Mouse (Mus musculus) stomach, postnatal 0 days (tissue): ENCODE data around the gene Tmeff2. TPM values are rescaled to one million over a fixed set of nuclear protein-coding genes. Genes with fewer than 3 reads are reported as not detected.

Source experiments
- ATAC-seq: fragments of 200-750 bp; cut with Nextera tagmentation; 2 replicates; pipeline ENCODE4 v1.8.0; 2017; ENCODE audit not compliant: low FRiP score, low TSS enrichment
- DNase-seq: peaks from one replicate; pipeline ENCODE4 v3.0.0-alpha.2; 2016; ENCODE audit warnings: low spot score
- H3K27ac ChIP-seq: fragments of 300-500 bp; sonication (generic); replicated peaks from 2 replicates; pipeline ENCODE4 v1.5.1; 2014; ENCODE audit warnings: mild to moderate bottlenecking, control low read depth
- H3K27me3 ChIP-seq: fragments of 300-500 bp; sonication (generic); 2 replicates; pipeline ENCODE4 v1.6.1; 2014; ENCODE audit warnings: low read length; ENCODE audit not compliant: control insufficient read depth, insufficient read depth
- H3K36me3 ChIP-seq: fragments of 300-500 bp; sonication (generic); 2 replicates; pipeline ENCODE4 v1.6.1; 2014; ENCODE audit warnings: low read length, mixed read lengths; ENCODE audit not compliant: control insufficient read depth, insufficient read depth
- H3K4me1 ChIP-seq: fragments of 300-500 bp; sonication (generic); replicated peaks from 2 replicates; pipeline ENCODE4 v1.6.1; 2014; ENCODE audit warnings: antibody characterized with exemption; ENCODE audit not compliant: control insufficient read depth, insufficient read depth
- H3K4me2 ChIP-seq: fragments of 300-500 bp; sonication (generic); replicated peaks from 2 replicates; pipeline ENCODE4 v1.6.1; 2014; ENCODE audit warnings: low read depth, mild to moderate bottlenecking, control low read depth, moderate library complexity
- H3K4me3 ChIP-seq: fragments of 300-500 bp; sonication (generic); 2 replicates; pipeline ENCODE4 v1.5.1; 2014; ENCODE audit warnings: low read depth, low read length, control low read depth
- H3K9ac ChIP-seq: fragments of 300-500 bp; sonication (generic); 2 replicates; pipeline ENCODE4 v1.6.1; 2014; ENCODE audit warnings: mild to moderate bottlenecking, low read length, control low read depth, mixed read lengths
- H3K9me3 ChIP-seq: fragments of 300-500 bp; sonication (generic); 2 replicates; pipeline ENCODE4 v1.6.1; 2016; ENCODE audit warnings: low read length; ENCODE audit not compliant: control insufficient read depth
- CTCF ChIP-seq: IDR thresholded peaks from 2 replicates; pipeline ENCODE4 v1.5.1; 2016; ENCODE audit warnings: antibody characterized with exemption, low read depth, mild to moderate bottlenecking, moderate library complexity
- EP300 ChIP-seq: optimal IDR thresholded peaks from 2 replicates; pipeline ENCODE3; 2016; ENCODE audit warnings: antibody characterized with exemption
- WGBS: fragments of 180-500 bp; shearing (Covaris S2); extraction: QIAGEN DNeasy Blood & Tissue Kit; methylation state at CpG from one replicate; pipeline ENCODE4 v1.1.7; 2014; 5-methylcytosine and 5-hydroxymethylcytosine counted together
- polyA plus RNA-seq: library from polyadenylated mRNA; unstranded; fragments of >200 nt; fragmentation: Nextera tagmentation; extraction: Ambion mirVana; gene quantifications from 2 replicates; pipeline ENCODE4 v1.2.1, GENCODE M21; 2015

The Tmeff2 gene
- polyA plus RNA-seq, 1 experiment from 2014 or later: 5.0 TPM

DNA sequence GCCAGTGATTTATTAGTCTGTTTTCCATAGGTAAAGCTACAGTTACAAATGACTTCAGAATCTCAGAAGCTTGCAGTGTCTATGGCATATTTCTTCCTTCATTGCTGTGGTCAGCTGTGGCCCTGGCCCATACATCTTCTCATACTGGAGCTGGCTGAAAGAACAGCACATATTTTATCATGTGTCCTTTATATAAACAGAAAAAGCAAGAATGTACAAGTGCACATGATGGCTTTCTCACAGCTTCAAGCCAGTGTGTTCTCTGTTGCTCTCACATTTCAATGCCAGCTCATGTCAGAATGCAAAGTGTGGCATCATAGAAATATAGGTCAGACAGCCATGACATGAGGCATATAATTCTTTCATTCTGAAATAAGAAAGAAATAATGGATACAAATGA, 164.1 kb downstream of the Tmeff2 start:
- Histone ChIP-seq H3K4me2 (no peak overlapping the region), H3K27ac (no peak overlapping the region), H3K27me3 (no peaks in the 10 kb centered on the region), H3K9ac (no peak overlapping the region), H3K36me3 (no peaks in the 10 kb centered on the region), H3K4me3 (no peak overlapping the region), H3K4me1 (no peaks in the 10 kb centered on the region), H3K9me3 (no peaks in the 10 kb centered on the region)
- ATAC-seq: no peak
- DNase-seq: no peak
- TF ChIP-seq CTCF (no peak), EP300 (no peak)

DNA sequence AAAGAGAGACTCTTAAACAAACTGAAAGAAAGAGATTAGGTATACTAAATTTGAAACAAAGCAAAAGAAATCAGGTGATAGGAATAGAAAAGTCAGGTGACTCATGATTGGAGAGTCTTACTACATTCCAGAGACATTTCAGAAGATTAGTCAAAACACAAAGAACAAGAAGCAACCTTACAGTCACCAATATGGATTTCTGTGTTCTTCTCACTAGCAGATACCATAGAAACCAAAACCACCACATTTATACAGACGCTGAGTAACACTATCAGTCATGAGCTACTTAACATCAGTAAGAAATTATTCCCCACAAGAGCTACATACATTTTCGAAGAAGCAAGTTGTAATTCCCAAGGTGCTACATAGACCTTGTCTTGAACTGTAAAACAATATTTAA, 165.2 kb downstream of the Tmeff2 start:
- H3K4me3 ChIP-seq: no peak overlapping the region
- no peaks in the 10 kb centered on the region for H3K36me3 ChIP-seq
- no peak overlapping the region for H3K27ac ChIP-seq
- no peak overlapping the region for H3K4me2 ChIP-seq
- no peaks in the 10 kb centered on the region for H3K27me3 ChIP-seq
- DNase-seq: no peak
- H3K9ac ChIP-seq: no peak overlapping the region
- 73% methylated on average over 2 of the region's 2 CpGs for WGBS
- TF ChIP-seq EP300: no peak
- TF ChIP-seq CTCF: no peak
- ATAC-seq: no peak
- no peaks in the 10 kb centered on the region for H3K9me3 ChIP-seq
- no peaks in the 10 kb centered on the region for H3K4me1 ChIP-seq

DNA sequence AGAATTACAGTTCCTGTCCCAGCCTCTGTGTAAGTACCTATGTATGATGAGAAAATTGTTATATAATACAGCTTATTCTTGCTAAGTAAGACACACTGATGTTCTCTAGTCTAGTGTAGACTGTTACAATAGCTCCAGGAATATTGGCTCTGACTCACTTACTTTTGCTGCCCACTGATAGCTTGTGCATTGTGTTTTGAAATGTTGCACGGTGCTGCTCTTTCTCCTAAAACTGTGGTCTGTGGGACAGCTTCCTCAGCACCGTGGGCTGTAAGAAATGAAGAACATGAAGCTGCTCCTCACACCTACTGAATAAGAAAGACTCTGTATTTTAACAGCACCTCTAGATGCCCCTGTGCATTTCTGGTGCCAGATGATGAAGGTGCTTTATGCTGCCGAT, 168.4 kb downstream of the Tmeff2 start:
- Histone ChIP-seq H3K27me3 (no peaks in the 10 kb centered on the region), H3K9me3 (no peaks in the 10 kb centered on the region), H3K36me3 (no peaks in the 10 kb centered on the region), H3K4me2 (no peak overlapping the region), H3K4me1 (no peaks in the 10 kb centered on the region), H3K27ac (no peak overlapping the region), H3K9ac (no peak overlapping the region), H3K4me3 (no peak overlapping the region)
- ATAC-seq (no peak), DNase-seq (no peak)
- 80% methylated on average over 3 of the region's 3 CpGs for WGBS
- TF ChIP-seq CTCF (no peak), EP300 (no peak)

DNA sequence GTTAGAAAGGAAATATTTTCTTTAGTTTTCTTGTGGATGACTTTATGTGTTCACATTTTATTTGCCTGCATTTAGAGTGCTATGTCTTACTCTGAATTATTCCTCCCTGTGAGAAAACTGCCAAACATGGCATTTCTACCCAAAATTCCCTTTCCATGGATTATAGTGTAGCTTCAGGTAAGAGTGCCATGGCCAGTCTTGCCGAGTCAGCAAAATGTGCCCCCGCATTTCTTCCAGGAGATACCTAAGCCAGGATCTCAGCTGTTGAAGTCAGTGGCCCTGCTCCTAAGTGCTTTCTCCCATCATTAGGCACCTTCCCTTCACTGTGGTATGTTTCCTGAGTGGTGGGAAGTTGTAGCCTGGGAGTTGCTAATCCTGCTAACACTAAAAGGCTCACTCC, 168.8 kb downstream of the Tmeff2 start:
- DNase-seq: no peak
- H3K27me3 ChIP-seq: no peaks in the 10 kb centered on the region
- no peaks in the 10 kb centered on the region for H3K36me3 ChIP-seq
- no peaks in the 10 kb centered on the region for H3K4me1 ChIP-seq
- no peak overlapping the region for H3K4me3 ChIP-seq
- H3K27ac ChIP-seq: no peak overlapping the region
- H3K9ac ChIP-seq: no peak overlapping the region
- TF ChIP-seq EP300 (no peak), CTCF (no peak)
- H3K4me2 ChIP-seq: no peak overlapping the region
- H3K9me3 ChIP-seq: no peaks in the 10 kb centered on the region
- no peak for ATAC-seq
- 89% methylated on average over 2 of the region's 2 CpGs for WGBS

DNA sequence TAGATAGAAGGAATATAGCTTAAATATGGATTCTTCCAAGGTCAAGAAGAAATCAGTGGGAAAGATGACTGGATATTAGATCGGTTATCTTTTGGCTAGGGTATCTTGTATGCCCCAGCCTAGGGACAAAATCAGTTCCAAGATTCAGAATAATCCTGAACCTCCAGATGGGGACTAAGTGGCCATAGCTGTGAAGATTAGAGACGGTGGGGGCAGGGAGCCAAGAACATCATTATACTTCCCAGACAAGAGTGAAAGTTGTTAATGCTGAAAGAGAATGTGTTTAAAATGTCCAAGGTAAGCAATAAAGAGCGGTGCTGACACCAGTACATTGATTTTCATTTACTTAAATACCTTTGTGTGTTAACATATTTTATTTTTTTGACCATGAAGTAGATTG, 173.6 kb downstream of the Tmeff2 start:
- H3K27ac ChIP-seq: no peak overlapping the region

DNA sequence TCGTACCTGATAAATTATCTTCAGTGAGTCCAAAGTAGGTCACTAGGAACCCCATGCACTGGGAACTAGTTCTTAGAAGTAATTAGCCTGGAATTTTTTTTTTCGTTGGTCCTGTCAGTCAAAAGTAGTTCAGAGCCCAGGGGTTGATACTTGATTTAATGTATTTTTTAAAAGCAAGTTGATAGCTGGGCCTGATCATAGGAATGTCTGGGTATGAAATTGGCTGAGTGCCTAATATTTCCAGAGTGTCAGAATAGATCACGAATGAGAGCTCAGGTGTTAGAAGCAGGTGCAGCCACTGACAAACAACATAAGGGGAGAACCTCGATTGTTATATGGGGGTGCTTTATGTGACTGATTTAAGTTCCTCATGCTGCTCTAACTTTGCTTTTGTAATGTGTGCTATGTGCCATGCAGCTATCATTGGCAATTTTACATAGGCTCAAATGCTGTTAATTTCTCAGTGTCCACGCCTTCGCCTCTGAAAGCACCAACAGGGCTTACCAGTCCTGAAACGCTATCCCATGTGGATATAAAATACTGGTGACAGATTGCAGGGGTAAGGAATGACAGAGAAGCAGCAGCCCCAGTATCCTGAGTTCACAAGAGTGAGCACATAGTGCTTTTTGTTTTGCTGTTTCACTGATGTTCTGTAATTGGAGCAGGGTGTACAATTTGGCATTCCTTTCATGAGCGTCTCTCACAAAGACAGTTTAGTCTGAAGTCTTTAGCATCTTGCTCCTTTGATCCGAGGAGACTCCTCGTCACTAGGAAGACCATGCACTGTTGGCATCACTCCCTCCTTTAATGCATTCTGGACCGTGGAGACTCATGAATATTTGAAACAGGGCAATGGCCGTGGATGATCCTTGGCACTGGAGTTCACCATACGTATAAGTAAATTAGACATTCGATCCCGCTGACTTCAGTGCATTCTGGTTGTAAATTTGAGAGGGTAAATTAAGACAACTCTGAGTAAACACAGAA, 175.6 kb downstream of the Tmeff2 start:
- Histone ChIP-seq H3K9ac (no peak overlapping the region), H3K4me1 (no peaks in the 10 kb centered on the region), H3K9me3 (no peaks in the 10 kb centered on the region), H3K36me3 (no peaks in the 10 kb centered on the region), H3K27ac (no peak overlapping the region), H3K4me3 (no peak overlapping the region), H3K4me2 (no peak overlapping the region), H3K27me3 (no peaks in the 10 kb centered on the region)
- 75% methylated on average over 15 of the region's 15 CpGs for WGBS
- no peak for DNase-seq
- TF ChIP-seq EP300 (no peak), CTCF (no peak)
- no peak for ATAC-seq

More for the DNA sequence above, 173.6 kb downstream of the Tmeff2 start:
- DNase-seq: no peak
- WGBS: 75% methylated on average over 3 of the region's 3 CpGs
- Histone ChIP-seq H3K4me1 (no peaks in the 10 kb centered on the region), H3K36me3 (no peaks in the 10 kb centered on the region), H3K27me3 (no peaks in the 10 kb centered on the region), H3K9ac (no peak overlapping the region), H3K9me3 (no peaks in the 10 kb centered on the region), H3K4me3 (no peak overlapping the region), H3K4me2 (no peak overlapping the region)
- TF ChIP-seq EP300 (no peak), CTCF (no peak)
- ATAC-seq: no peak
